Mouse (Mus musculus) embryonic fibroblast, embryonic 13.5 days (primary cell): ENCODE results near the gene Hunk. TPM values are rescaled to one million over a fixed set of nuclear protein-coding genes. Genes with fewer than 3 reads are reported as not detected.

Source experiments
- H3K27ac ChIP-seq: 2 replicates; pipeline ENCODE4 v1.5.1; 2012; ENCODE audit warnings: low read length, control low read depth, inconsistent platforms; ENCODE audit not compliant: insufficient read depth
- H3K4me1 ChIP-seq: 2 replicates; pipeline ENCODE4 v1.6.1; 2011; ENCODE audit warnings: low read length; ENCODE audit not compliant: control insufficient read depth, insufficient read depth
- H3K4me3 ChIP-seq: 2 replicates; pipeline ENCODE4 v1.5.1; 2011; ENCODE audit warnings: mild to moderate bottlenecking, control low read depth, low read length; ENCODE audit not compliant: insufficient read depth
- CTCF ChIP-seq: IDR thresholded peaks from 2 replicates; pipeline ENCODE4 v1.5.1; 2011; ENCODE audit warnings: mild to moderate bottlenecking, control low read depth, low read length, moderate library complexity, borderline replicate concordance; ENCODE audit not compliant: insufficient read depth
- POLR2A ChIP-seq: IDR thresholded peaks from 2 replicates; pipeline ENCODE4 v1.6.1; 2011; ENCODE audit warnings: low read depth, mild to moderate bottlenecking, control low read depth, low read length, moderate library complexity
- polyA plus RNA-seq: library from polyadenylated mRNA; stranded (reverse); fragments of >200 nt; gene quantifications from 2 replicates; pipeline ENCODE4 v1.2.4, GENCODE M21; 2011; ENCODE audit warnings: low read depth; ENCODE audit not compliant: missing spikeins, insufficient read length

The Hunk gene
- polyA plus RNA-seq, 1 experiment, result 8.2 TPM

GRCm38 (mm10) chr16:90496930-90497329 lies 111.1 kb downstream of the Hunk start:
- H3K4me3 ChIP-seq, result no peak overlapping the region
- H3K27ac ChIP-seq, result no peak overlapping the region
- TF ChIP-seq POLR2A (no peak), CTCF (no peak)
- H3K4me1 ChIP-seq, result no peaks in the 10 kb centered on the region

GRCm38 (mm10) chr16:90497749-90498464 lies 112.1 kb downstream of the Hunk start:
- H3K27ac ChIP-seq, result no peak overlapping the region
- TF ChIP-seq CTCF (no peak), POLR2A (no peak)
- H3K4me1 ChIP-seq, result no peaks in the 10 kb centered on the region
- H3K4me3 ChIP-seq, result no peak overlapping the region

GRCm38 (mm10) chr16:90500809-90501208 lies 115.0 kb downstream of the Hunk start:
- no peak for TF ChIP-seq POLR2A
- no peak for TF ChIP-seq CTCF
- Histone ChIP-seq H3K27ac (no peak overlapping the region), H3K4me3 (no peak overlapping the region), H3K4me1 (no peaks in the 10 kb centered on the region)

- H3K4me1 ChIP-seq, result no peaks in the 10 kb centered on the region
- TF ChIP-seq CTCF, result no peak
- no peak for TF ChIP-seq POLR2A
- H3K4me3 ChIP-seq, result no peak overlapping the region
- no peak overlapping the region for H3K27ac ChIP-seq
Measured at GRCm38 (mm10) chr16:90505252-90505651, 119.4 kb downstream of the Hunk start.

GRCm38 (mm10) chr16:90505680-90506079 lies 119.9 kb downstream of the Hunk start:
- Histone ChIP-seq H3K27ac (no peak overlapping the region), H3K4me1 (no peaks in the 10 kb centered on the region), H3K4me3 (no peak overlapping the region)
- TF ChIP-seq POLR2A (no peak), CTCF (no peak)

- TF ChIP-seq POLR2A (no peak), CTCF (no peak)
- no peaks in the 10 kb centered on the region for H3K4me1 ChIP-seq
- H3K27ac ChIP-seq, result no peak overlapping the region
Measured at GRCm38 (mm10) chr16:90511551-90512296, 125.9 kb downstream of the Hunk start.

GRCm38 (mm10) chr16:90517041-90517440 lies 131.2 kb downstream of the Hunk start:
- no peaks in the 10 kb centered on the region for H3K4me1 ChIP-seq
- no peak overlapping the region for H3K4me3 ChIP-seq
- TF ChIP-seq CTCF, result no peak
- TF ChIP-seq POLR2A, result no peak
- H3K27ac ChIP-seq, result no peak overlapping the region

More at GRCm38 (mm10) chr16:90511551-90512296, 125.9 kb downstream of the Hunk start:
- H3K4me3 ChIP-seq, result no peak overlapping the region

- peaks cover 2% of the 10 kb centered on the region; the same call in 1 of the 2 replicates for H3K4me1 ChIP-seq
- no peak overlapping the region for H3K27ac ChIP-seq
- TF ChIP-seq POLR2A, result no peak
- no peak for TF ChIP-seq CTCF
- no peak overlapping the region for H3K4me3 ChIP-seq
Measured at GRCm38 (mm10) chr16:90518232-90518631, 132.4 kb downstream of the Hunk start.

- Histone ChIP-seq H3K4me3 (no peak overlapping the region), H3K4me1 (peaks cover 3% of the 10 kb centered on the region; the same call in 1 of the 2 replicates), H3K27ac (no peak overlapping the region)
- TF ChIP-seq CTCF, result no peak
- no peak for TF ChIP-seq POLR2A
Measured at GRCm38 (mm10) chr16:90518732-90519295, 133.0 kb downstream of the Hunk start.
